Mouse (Mus musculus) embryo, embryonic 11.5 days (tissue): ENCODE results near the gene Gipr.

Experiments
- DNase-seq: peaks from one replicate; pipeline ENCODE4 v3.0.0-alpha.2; 2012; ENCODE audit warnings: low read depth, low spot score

Gene Gipr

DNA sequence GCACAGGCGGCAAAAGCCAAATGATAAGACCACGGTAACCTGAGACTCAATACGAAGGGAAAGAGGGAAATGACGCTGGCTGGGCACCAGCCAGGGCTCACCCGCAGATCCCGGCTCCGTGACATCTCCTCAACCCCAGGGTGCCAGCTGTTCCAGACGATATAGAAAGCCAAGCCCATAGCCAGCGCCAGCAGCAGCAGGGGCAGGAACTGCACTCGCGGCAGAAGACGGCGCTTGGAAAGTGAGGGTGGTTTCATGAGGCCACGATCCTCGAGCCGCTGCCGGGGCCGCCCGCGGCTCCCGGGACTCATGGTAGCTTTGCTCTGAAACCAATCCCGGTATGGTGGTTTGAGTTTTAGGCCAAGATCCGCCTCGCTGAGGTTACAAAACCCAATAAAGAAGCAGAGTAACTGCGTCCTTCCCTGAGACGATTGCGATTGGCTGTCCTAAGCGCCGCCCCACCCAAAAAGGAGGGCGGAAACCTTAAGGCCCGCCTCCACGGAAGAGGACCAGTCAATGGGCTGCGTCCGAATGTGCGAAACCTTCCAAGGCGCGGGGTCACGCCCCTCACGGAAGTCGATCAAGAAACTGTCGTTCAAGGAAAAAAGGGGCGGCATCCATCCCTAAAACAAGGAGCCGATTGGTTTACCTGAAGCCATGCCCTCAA is 16.9 kb downstream of the Gipr start, which contains the start of gene Qpctl:
Gene Qpctl, minus strand, starts transcription at position 417 of the 667 bp plus-strand sequence.
- DNase-seq = peak; percentile 98

DNA sequence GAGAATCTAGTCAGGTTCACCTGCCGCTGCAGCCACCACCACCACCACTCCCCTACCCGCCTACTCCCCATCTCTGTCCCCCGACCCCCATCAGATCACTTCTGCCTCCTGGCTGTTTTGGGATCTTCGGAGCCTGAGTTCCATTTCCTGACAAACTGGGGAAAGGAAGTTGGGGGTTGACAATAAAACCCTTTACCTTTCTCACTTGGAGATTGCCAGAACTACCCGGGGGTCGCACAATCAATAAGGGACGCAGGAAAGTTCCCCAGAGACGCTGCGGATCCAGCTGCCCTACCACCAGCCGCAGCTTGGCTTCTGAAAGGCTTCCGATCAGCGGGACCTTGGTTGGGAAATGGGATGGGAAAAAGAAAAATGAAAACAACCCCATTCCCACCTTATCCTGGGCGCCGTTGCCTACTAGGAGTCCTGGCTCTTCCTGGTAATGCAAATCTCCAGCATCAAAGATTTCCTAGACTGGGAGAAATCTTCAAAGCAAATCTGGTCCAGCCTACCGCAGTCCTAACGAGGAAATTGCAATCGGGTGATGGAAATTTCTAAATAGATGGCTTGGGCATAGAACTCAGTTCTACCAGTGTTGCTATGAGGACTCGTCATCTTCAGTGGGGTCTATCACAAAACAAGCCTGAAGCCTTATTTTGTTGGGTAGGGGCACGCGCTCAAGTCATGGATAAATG is 17.6 kb downstream of the Gipr start:
- no peak for DNase-seq

DNA sequence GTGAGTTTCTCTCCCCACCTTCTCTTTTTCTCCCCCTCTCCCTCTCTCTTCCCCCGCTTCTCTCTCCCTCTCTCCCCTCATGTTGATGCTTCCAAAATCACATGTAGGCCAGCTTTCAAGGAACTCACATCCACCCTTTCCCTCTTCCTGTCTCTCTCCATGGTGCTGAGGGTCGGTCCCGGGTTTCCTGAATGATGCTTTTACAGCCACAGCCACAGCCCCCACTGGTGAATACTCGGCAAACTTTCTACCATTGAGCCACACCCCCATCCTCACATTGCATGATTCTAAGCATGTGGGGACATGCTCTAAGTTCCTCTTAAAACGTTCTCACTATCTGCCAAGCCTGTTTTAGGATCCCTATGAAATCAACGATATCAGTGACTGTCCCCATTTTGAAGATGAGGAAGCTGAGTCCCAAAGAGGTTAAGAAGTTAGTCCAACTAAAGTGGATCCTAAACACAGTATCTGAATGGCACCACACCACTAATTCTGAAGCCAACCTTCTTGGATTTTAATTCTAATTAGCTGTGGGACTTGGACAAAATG is 18.4 kb downstream of the Gipr start:
- DNase-seq = no peak

DNA sequence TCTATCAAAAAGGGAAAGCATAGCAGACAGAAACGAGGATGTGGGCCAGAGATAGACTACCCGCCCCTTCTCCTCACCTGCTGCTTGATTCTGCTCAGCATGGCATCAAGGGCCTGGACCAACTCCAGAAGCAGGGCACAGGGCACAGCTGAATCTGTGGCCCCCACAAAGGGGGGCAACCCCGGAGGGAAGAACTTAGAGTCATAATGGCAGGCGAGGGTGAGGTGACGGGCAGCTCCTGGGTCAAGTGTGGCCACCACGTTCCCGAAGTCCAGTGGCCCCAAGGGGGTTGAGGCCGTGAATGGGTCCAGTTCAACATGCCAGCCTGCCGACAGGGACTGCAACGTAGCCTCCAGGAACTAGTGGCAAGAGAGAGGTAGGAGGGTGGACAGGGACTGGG is 19.1 kb downstream of the Gipr start:
- no peak for DNase-seq

DNA sequence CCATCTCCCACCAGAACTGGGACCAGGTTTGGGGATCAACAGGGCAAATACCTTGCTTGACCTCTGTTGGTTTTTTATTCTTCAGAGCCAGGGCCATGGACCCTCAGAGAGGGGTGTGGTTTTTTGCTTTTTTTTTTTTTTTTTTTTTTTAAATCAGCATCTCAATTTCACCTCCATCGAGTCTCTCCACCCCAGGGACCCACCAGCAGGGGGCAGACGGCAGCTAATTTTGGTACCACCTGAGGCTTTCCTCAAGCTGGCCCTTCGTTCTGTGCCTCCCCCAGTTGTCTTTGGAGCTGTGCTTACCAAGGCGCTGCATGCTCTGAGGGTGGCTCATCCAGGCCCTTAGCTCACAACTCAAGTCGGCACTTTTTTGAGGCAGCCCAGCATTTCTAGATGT is 28.5 kb downstream of the Gipr start:
- no peak for DNase-seq

DNA sequence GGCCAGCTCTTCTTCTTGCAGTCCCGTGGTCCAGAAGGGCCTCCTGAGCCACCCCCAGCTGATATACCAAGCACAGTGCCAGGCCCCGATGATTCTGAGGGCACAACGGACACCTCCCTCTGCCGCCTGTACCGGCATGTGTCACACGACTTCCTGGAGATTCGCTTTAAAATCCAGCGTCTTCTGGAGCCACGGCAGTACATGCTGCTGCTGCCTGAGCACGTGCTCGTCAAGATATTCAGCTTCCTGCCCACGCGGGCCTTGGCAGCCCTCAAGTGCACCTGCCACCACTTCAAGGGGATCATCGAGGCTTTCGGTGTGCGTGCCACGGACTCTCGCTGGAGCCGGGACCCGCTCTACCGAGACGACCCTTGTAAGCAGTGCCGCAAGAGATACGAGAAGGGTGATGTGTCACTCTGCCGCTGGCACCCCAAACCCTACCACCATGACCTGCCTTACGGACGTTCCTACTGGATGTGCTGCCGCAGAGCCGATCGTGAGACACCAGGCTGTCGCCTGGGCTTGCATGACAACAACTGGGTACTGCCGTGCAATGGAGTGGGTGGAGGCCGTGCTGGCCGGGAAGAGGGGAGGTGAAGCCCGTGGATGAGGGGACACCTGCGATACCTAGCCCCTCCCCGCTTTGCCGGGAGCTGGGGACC is 29.1 kb downstream of the Gipr start:
- no peak for DNase-seq

DNA sequence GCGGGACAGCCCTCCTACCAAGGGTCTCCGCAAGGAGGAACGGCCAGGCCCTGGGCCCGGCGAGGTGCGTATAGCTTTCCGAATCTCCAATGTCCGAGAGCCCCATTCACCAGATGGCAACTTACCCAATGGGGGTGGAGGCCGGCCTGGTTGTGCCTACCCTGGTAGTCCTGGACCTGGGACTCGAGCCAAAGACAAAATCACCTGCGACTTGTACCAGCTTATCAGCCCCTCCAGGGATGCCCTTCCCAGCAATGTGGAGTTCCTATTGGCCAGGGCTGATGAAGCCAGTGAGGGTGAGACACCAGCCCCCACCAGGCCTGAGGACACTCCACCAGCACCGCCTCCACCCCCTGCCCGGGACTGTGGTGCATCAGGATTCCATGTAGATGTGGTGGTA is 29.8 kb downstream of the Gipr start:
- DNase-seq = no peak

DNA sequence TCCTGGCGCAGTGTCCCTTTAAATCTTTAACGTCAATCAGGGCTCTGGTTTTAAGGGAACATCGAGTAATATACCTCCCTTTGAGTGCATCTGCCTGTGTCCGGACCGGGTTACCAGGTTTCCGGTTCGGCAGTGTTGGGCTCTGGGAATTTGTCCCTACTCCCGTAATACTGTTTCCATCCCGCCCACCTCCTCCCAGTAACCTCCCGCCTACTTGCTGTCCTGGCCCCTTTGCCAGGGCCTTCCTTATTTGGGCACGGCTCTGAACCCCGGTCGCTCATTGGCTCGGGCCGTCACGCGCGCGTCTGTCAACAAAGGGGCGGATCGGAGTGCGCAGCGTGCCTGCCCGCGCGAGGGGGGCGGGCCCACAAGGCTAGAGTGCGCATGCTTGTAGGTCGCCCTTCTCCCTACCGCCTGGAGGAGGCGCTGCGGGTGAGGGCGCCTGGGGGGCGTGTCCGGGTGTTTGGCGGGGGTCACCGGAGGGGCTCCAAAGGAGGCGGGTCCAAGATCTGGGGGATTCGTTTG is 34.5 kb downstream of the Gipr start:
- peak; percentile 91 for DNase-seq

DNA sequence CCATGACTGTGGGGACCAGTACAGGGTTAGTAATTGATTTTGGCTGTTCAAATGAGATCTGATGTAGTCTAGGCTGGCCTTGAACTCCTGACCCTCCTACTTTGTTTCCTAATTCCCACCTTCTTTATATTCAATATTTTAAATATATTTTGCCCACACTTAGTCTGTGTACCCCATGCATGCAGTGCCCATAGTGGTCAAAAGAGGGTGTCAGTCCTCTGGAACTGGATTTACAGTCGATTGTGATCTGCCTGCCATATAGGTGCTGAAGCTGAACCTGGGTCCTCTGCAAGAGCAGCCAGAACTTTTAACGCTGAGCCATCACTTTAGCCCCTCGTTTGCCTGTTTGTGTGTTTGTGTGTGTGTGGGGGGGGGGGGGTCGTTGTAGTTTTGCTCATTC is 35.3 kb downstream of the Gipr start:
- DNase-seq = no peak

DNA sequence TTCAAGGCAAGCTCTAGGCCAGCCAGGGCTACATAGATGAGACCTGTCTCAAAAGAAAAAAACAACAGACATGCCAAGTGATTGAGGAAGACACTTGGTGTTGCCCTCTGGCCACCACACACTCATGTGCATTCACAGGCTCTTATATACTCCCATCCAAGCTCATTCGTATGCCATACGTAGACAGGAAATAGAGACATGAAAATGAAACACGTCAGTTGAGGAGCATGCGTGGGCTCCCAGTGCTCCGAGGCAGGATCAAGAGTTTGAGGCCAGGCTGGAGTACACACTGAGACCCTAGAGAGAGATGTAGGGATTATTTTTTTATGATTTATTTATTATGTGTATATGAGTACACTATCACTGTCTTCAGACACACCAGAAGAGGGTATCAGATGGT is 36.5 kb downstream of the Gipr start:
- no peak for DNase-seq

DNA sequence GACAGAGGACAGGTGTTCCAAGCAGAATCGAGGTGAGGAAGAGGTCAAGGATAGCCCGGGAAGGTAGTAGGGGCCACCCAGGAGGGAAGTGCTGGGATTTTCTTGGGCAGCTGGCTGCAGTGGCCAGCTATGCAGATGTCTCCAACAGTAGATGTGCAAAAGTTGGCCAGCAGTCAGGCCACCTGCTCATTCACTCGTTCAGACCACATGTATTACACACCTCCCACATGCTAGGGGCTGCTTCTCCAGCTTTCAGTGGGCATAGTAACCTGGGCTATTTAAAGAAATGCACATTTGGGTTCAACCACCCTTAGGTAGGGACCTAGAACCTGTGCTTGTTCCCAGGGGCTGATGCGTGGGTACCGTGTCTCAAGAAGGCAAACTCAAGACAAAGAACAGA is 38.2 kb downstream of the Gipr start:
- no peak for DNase-seq

DNA sequence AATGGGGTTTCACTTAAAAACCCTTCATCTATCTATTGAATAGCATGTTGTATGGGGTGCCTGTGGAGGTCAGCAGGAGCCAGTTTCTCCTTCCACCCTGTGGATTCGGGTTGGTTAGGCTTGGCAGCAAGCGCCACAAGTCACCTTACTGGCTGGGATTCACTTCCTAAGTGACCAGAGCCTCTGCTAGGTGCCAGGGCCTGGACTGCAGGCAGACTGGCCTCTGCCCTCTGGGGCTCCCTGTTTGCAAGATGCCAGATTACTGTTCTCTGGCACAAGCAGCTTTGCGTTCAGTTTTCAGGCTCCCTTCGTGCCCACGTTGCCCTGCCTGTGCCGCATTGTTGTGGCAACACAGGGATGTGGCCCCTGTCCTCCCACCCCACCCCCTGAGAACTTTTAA is 41.2 kb downstream of the Gipr start:
- DNase-seq = no peak

DNA sequence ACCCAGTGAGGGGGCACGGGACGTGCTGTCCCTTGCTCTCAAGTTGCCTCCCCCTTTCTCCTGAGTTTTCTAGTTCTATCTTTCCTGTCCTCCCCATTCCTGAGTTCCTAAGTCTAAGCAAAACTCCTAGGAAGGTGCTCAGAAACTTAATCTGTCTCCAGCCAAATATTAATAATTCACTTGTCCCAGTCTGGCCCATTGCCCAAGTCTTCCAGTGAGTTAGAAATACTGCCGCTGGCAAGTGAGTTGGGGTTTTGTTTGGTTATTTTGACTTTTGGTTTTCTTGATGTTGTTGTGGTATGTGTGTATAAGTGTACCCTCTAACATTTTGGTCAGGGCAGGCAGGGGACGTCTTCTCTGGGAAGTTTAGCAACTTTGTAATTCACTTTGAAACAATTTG is 44.2 kb downstream of the Gipr start:
- DNase-seq = no peak

DNA sequence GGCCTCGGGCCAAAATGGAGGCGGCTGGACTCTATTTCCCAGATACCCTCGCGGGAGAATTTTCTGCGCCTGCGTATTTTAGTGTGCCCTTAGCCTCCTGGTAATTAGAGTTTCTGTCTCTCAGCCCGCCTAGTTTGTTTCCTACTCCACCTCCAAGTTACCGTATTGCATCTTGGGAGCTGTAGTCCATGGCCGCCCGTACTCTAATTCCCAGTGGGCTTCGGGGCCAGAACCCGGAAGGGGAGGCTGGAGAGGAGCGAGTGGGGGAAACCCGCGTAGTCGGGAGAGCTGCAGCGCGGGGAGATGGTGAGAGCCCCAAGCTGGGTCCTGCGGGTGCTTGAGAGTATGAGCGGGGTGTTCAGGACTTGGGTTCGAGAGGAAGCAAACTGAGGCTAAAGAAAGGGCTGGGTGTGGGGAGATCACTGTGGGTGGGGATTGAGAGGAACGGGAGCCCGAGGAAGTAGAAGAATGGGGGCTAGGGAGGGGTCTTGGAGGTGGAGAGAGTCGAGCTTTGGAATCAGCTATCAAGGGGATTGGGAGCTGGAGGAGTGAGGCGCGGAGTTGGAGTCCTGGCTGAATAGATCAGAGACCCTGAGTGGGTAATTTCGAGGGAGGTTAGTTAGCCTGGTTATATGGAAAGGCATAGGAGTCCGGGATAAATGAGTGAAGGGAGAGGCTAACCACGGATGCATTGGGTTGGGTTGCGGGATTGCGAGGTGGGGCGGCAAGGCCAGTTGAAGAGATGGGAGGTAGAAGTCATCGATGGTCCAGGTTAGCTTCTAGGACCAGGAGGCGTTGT is 46.1 kb downstream of the Gipr start, which contains the start of gene Fbxo46:
Gene Fbxo46, plus strand, starts transcription at position 229 of the 799 bp plus-strand sequence.
- DNase-seq = peak; percentile 95

DNA sequence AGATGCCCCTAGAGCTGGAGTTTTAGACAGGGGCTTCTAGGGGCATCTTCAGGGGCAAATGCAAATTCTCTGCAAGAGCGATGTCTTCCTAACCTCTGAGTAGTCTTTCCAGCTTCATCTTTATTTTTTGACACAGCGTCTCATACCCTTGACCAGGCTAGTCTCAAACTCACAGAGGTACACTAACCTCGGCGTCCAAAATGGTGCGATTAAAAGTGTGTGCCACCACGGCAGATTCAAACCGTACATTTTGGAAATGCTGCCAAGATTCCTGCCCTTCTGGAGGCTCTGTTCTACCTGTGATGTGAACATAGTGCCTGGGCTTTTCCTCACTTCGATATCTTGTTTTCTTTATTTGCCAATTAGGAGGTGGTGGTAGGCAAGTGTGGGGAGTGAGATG is 46.8 kb downstream of the Gipr start:
- no peak for DNase-seq

DNA sequence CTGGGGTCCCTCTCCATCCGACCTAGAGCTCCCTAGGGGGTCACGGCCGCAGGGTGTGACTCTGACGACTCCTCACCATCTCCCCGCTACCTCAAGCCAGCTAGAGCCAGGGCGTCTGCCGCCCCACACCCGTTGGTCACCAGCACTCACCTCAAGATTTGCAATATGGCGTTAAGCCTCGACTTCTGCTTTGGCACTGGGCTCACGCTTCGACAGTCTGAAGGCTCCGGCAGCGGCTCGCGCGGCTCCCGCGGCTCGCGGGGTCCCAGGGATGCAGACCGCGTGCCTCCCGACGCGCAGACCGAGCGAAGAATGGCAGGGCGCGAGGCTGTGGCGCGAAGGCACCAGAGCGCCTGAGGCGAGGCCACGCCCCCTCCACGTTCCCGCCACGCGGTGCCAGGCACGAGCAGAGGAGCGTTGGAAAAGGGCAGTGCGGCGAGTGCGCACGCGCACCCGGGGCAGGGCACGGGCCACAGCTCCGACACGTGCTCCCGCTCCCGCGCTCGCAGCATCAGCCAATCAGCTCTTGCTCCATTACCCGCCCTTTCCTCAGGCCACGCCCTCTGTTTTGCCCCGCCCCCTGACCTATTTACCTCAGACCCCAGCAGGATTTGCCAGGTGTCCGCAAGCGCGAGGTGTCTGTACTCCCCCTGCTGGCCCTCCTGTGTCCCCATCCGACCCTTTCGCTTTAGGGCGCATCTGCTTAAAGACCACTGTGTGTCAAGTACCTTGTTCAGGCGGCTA is 47.7 kb downstream of the Gipr start, which contains the start of gene Gm4969:
Gene Gm4969, minus strand, starts transcription at position 341 of the 744 bp plus-strand sequence.
- DNase-seq = no peak

DNA sequence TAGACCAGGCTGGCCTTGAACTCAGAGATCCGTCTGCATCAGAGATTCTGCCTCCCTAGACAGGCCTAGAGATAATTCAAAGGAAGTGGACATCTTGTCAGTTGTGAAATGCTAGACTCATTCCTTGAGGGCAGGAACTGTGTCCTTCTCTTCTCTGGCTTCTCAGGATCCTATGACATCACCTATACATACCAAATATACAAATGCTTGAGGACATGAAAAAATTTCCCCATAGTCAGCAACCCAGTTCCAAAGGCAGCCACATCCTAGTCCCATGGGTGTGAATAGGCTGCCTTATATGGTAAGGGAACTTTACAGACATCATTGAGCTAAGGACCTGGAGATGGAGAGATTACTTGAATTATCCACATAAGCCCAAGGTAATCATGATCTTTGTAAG is 56.4 kb downstream of the Gipr start:
- DNase-seq = no peak

DNA sequence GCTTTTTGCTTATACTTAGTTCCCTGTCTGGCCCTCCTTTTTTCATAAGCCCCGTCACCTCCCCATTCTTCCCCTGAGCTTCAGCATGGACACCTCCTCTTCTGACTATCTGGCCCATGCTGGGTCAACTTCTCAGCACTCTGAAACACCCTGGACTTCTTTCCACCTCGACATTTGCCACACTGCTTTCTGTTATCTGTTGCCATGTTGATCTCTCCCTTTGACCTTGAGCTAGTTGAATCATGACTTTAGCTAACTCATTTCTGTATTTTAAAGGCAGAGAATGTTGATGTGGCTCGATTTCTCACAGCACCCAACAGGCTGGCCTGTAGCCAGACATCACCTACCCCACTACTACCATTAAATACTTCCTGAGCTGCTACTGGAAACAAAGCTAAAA is 58.5 kb downstream of the Gipr start:
- DNase-seq = no peak
